ENCODE assay signal across 8 mouse cellular contexts in the genomic region with DNA sequence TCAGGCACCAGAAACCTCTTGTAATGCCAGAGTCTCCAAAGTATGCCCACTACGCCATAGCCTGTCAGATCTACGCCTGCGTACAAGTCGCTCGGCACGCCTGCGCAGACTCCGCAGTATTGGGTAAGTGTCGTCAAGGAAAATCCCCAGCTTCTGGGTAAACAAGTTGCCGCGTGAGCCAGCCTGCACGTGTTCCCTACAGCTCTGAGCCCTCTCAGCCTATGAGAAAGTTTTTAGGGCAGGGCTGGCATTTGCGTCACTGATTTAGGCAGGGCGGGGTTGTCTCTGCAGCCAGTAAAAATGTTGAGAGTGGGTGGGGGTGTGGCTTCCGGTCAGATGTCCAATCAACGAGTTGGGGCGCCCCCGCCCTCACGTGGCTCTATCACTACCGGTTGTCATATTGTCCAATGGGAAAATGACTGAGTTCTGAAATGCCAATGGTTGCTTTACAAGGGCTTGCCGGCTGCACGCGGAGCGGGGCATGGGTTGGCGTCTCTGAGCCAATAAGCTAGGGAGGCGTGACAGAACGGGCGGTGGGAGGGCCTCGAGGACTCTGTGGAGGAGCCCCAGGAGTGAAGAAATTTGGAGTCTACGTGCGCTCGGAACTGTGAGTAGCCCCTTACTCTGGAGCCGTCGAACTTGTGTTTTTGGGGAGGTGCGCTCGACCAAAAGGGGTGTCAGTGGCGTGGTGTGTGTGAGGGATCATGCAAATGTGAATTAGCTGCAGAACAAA. TPM values are rescaled to one million over a fixed set of nuclear protein-coding genes. Genes with fewer than 3 reads are reported as not detected.
A peak's percentile ranks its signal among the peaks of the same experiment; 100 is the strongest.
DNase-seq lines count a peak whose midpoint lies in the region; ATAC-seq lines count a peak whose summit lies in the region.

Gene Per1 (plus strand): TSS at position 521 of the 733 bp plus-strand sequence.

- ATAC-seq in hindbrain, embryonic 11.5 days (ENCODE audit: low FRiP score): peak; percentile 95

- DNase-seq in Muller cell, postnatal 12 days (ENCODE audit: inconsistent ontology term): peak; percentile 100
- peak; percentile 100 for DNase-seq in cerebellum, adult 9-11 months
- DNase-seq in frontal cortex, adult 2 months (ENCODE audit: extremely low spot score in 1 of 2, low spot score in 1 of 2): peak; percentile 100
- DNase-seq in hindbrain, embryonic 11.5 days (ENCODE audit: low spot score): peak; percentile 98
- peak; percentile 98 to 100 for DNase-seq in layer of hippocampus, postnatal 14 days (ENCODE audit: low spot score in 2 of 2)
- peak; percentile 98 for DNase-seq in lung, postnatal 14 days
- DNase-seq in retina, adult 2 months (ENCODE audit: low read depth, low spot score): peak; percentile 99
- DNase-seq in thymus, postnatal 36 days: peak; percentile 97 to 99

- H3K4me3 ChIP-seq in hindbrain, embryonic 11.5 days (ENCODE audit: low read depth, low read length): peak within 1 kb of the TSS; percentile 34

- WGBS in hindbrain, embryonic 11.5 days: under 1% methylated on average over 37 of the region's 37 CpGs

- H3K36me3 ChIP-seq in hindbrain, embryonic 11.5 days (ENCODE audit: control insufficient read depth, insufficient read depth, low read length): 0 out of 2 replicates have a peak, but pooled peaks cover 3% of the 10 kb centered on the region

- no peaks in the 10 kb centered on the region for H3K27me3 ChIP-seq in hindbrain, embryonic 11.5 days (ENCODE audit: control insufficient read depth, insufficient read depth, low read length)

- peak within 1 kb of the TSS; percentile 31; the same call in 1 of the 2 replicates for H3K9ac ChIP-seq in hindbrain, embryonic 11.5 days (ENCODE audit: low read depth, low read length)

- 0 out of 2 replicates have a peak within 1 kb of the TSS, but pooled peaks have one; percentile 17 for H3K27ac ChIP-seq in hindbrain, embryonic 11.5 days (ENCODE audit: low read depth, low read length)

- H3K9me3 ChIP-seq in hindbrain, embryonic 11.5 days (ENCODE audit: control insufficient read depth, low read length): no peaks in the 10 kb centered on the region

- H3K4me2 ChIP-seq in hindbrain, embryonic 11.5 days (replicated peaks; ENCODE audit: low read depth, low read length): peak within 1 kb of the TSS; percentile 80

- H3K4me1 ChIP-seq in hindbrain, embryonic 11.5 days (replicated peaks; ENCODE audit: control insufficient read depth, insufficient read depth, low read length): peaks cover 30% of the 10 kb centered on the region

RNA-seq across cellular contexts. Expression of gene Per1, which starts in this region (rescaled TPM):
- polyA plus RNA-seq in frontal cortex, adult 2 months (2012; rRNA removed): 42.7 and 55.8 TPM in 2 replicates
- 5.6 and 7.4 TPM in 2 replicates for polyA plus RNA-seq in hindbrain, embryonic 11.5 days (2014; fragmentation: Nextera tagmentation; extraction: Ambion mirVana)
- total RNA-seq in layer of hippocampus, postnatal 14 days (2021): 10 to 100 TPM; 84.4 to 86.8 TPM

Comparison
In these comparisons a context has a peak if more than half of its experiments do, and no peak if none do; other contexts are left out.
1. Peak in every context shown above with its lines: DNase-seq, ATAC-seq, H3K4me3 ChIP-seq and H3K27ac ChIP-seq.